Mouse (Mus musculus) megakaryocyte, adult 5-6 weeks (primary cell): ENCODE measurements around the gene Ubxn10. TPM values are rescaled to one million over a fixed set of nuclear protein-coding genes. Genes with fewer than 3 reads are reported as not detected.

ENCODE experiments used
- ATAC-seq: 2 replicates; pipeline ENCODE4 v1.8.0; 2016; ENCODE audit warnings: mild to moderate bottlenecking, inconsistent platforms; ENCODE audit not compliant: poor library complexity, severe bottlenecking
- total RNA-seq, 2 experiments: library from RNA; stranded (forward) in 1 of 2; stranded (reverse) in 1 of 2; fragments of 153-499, 151-499 nt in 1 of 2; fragments of 221-1000, 200-1000 nt in 1 of 2; gene quantifications; 2 replicates each; pipeline versions ENCODE4 v1.2.3 to v1.2.4; 2015 to 2017

Gene Ubxn10
- total RNA-seq, 2 experiments from 2014 or later, result not detected

DNA sequence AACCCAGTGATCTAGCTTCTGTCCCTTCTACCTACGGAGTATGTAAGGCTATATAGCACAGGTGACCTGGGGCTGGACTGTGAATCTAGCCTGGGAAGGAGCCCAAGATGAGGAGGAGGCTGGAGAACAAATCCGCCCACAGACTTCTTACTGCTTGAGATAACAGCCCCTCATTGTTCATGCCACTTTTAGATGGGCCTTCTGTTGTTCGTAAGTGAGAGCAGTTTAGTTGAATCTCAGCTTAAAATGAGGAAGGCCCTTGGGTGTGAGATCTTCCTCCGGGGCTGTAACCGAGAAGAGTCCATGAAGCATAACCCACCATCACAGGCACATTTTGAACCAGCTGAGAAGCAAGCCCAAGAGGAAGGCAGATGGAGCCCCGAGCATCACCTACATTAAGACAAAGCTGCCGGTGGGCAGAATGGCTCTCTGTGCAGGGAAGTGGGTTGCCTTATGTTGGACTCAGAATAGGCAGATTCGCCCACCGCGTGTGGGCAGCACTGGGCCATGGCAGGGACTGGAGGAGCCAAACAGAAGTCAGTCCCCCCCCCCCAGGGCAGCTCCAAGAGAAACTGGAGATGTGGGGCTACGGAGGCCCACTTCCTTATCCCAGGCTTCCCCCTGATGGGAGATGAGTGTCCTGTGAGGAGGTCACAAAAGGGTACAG lies 76.9 kb downstream of the Ubxn10 start:
- no peak for ATAC-seq

Other genes with a start within 250 kb of the Ubxn10 start
- not detected in 2 replicates for gene Vwa5b1, start 101.3 kb downstream of the Ubxn10 start, total RNA-seq (2015)
- gene Vwa5b1, start 101.3 kb downstream of the Ubxn10 start, total RNA-seq (2017), result not detected in 2 replicates
- not detected in 2 replicates for gene Pla2g2c, start 12.4 kb downstream of the Ubxn10 start, total RNA-seq (2015)
- gene Pla2g2c, start 12.4 kb downstream of the Ubxn10 start, total RNA-seq (2017), result not detected in 2 replicates
- not detected in 2 replicates for gene Pla2g2f, start 20.5 kb upstream of the Ubxn10 start, total RNA-seq (2015)
- not detected in 2 replicates for gene Pla2g2f, start 20.5 kb upstream of the Ubxn10 start, total RNA-seq (2017)
- gene Pla2g2d, start 38.6 kb upstream of the Ubxn10 start, total RNA-seq (2015), result not detected in 2 replicates
- gene Pla2g2d, start 38.6 kb upstream of the Ubxn10 start, total RNA-seq (2017), result not detected in 2 replicates
- not detected in 2 replicates for gene Pla2g5, start 126.3 kb upstream of the Ubxn10 start, total RNA-seq (2015)
- not detected in 2 replicates for gene Pla2g5, start 126.3 kb upstream of the Ubxn10 start, total RNA-seq (2017)
- not detected in 2 replicates for gene Gm13030, start 136.8 kb upstream of the Ubxn10 start, total RNA-seq (2015)
- not detected in 2 replicates for gene Gm13030, start 136.8 kb upstream of the Ubxn10 start, total RNA-seq (2017)
- not detected in 2 replicates for gene Pla2g2e, start 140.8 kb upstream of the Ubxn10 start, total RNA-seq (2015)
- not detected in 2 replicates for gene Pla2g2e, start 140.8 kb upstream of the Ubxn10 start, total RNA-seq (2017)
- 3.3 TPM in 2 replicates for gene Otud3, start 176.8 kb upstream of the Ubxn10 start, total RNA-seq (2015)
- gene Otud3, start 176.8 kb upstream of the Ubxn10 start, total RNA-seq (2017), result 9.5 TPM in 2 replicates
- gene Rnf186, start 229.9 kb upstream of the Ubxn10 start, total RNA-seq (2015), result not detected in 2 replicates
- gene Rnf186, start 229.9 kb upstream of the Ubxn10 start, total RNA-seq (2017), result not detected in 2 replicates
- gene Tmco4, start 235.7 kb upstream of the Ubxn10 start, total RNA-seq (2015), result 5.2 and 7.0 TPM in 2 replicates
- 17.6 TPM in 2 replicates for gene Tmco4, start 235.7 kb upstream of the Ubxn10 start, total RNA-seq (2017)